Mouse (Mus musculus) CH12.LX (cell line): ENCODE results near the gene Col23a1. TPM values are rescaled to one million over a fixed set of nuclear protein-coding genes. Genes with fewer than 3 reads are reported as not detected.

Source experiments
- DNase-seq: peaks from one replicate; pipeline ENCODE4 v3.0.0-alpha.2; 2013; ENCODE audit errors: extremely low read depth
- H3K27ac ChIP-seq: 2 replicates; pipeline ENCODE4 v1.5.1; 2012; ENCODE audit warnings: low read depth, mild to moderate bottlenecking, control low read depth, moderate library complexity; ENCODE audit not compliant: insufficient read depth
- H3K27me3 ChIP-seq: replicated peaks from 2 replicates; pipeline ENCODE3; 2012; ENCODE audit warnings: inconsistent platforms
- H3K36me3 ChIP-seq, 2 experiments: replicated peaks in 1 of 2; 2 replicates each; pipeline versions ENCODE3 to v1.6.1; 2012; ENCODE audit warnings: inconsistent platforms in 1 of 2, low read length in 1 of 2, mild to moderate bottlenecking in 1 of 2, mixed read lengths in 1 of 2, moderate library complexity in 1 of 2; ENCODE audit not compliant: control insufficient read depth in 1 of 2, insufficient read depth in 1 of 2
- H3K4me1 ChIP-seq, 2 experiments: 2 replicates each; pipeline ENCODE4 v1.6.1; 2012; ENCODE audit warnings: inconsistent platforms in 1 of 2, moderate library complexity in 1 of 2; ENCODE audit not compliant: insufficient read depth in 2 of 2, control insufficient read depth in 1 of 2
- H3K4me2 ChIP-seq: 2 replicates; pipeline ENCODE4 v1.6.1; 2012; ENCODE audit warnings: low read depth, mild to moderate bottlenecking, control low read depth; ENCODE audit not compliant: poor library complexity, insufficient read depth, severe bottlenecking
- H3K4me3 ChIP-seq, 3 experiments: fragments of 150-350 bp in 1 of 3; sonication (generic) in 1 of 3; replicated peaks in 1 of 3; 2 replicates each; pipeline versions ENCODE3 to v1.5.1; 2011 to 2012; ENCODE audit warnings: low read depth in 2 of 3, low read length in 2 of 3, mild to moderate bottlenecking in 2 of 3, moderate library complexity in 2 of 3, control low read depth in 1 of 3, improper control_type of control experiment in 1 of 3, inconsistent platforms in 1 of 3, mixed read lengths in 1 of 3; ENCODE audit not compliant: poor library complexity in 1 of 3
- H3K79me2 ChIP-seq: replicated peaks from 2 replicates; pipeline ENCODE4 v1.6.1; 2012; ENCODE audit warnings: mild to moderate bottlenecking, moderate library complexity; ENCODE audit not compliant: control insufficient read depth, poor library complexity, insufficient read depth, severe bottlenecking; ENCODE audit errors: extremely low read depth
- H3K9ac ChIP-seq: 2 replicates; pipeline ENCODE4 v1.6.1; 2012; ENCODE audit warnings: low read depth, mild to moderate bottlenecking, control low read depth, moderate library complexity; ENCODE audit not compliant: insufficient read depth
- H3K9me3 ChIP-seq: replicated peaks from 2 replicates; pipeline ENCODE3; 2012; ENCODE audit warnings: low read length, inconsistent platforms, mixed read lengths
- BHLHE40 ChIP-seq: IDR thresholded peaks from 2 replicates; pipeline ENCODE4 v1.6.1; 2011; ENCODE audit warnings: mild to moderate bottlenecking, low read depth, low read length, improper control_type of control experiment
- CHD2 ChIP-seq: IDR thresholded peaks from 2 replicates; pipeline ENCODE4 v1.6.1; 2011; ENCODE audit warnings: low read length, improper control_type of control experiment
- CTCF ChIP-seq, 2 experiments: IDR thresholded peaks in 1 of 2; conservative IDR thresholded peaks in 1 of 2; 2 replicates each; pipeline ENCODE4 v1.5.1; 2011 to 2012; ENCODE audit warnings: low read depth in 2 of 2, low read length in 2 of 2, improper control_type of control experiment in 1 of 2, inconsistent platforms in 1 of 2, mild to moderate bottlenecking in 1 of 2, moderate library complexity in 1 of 2
- ELF1 ChIP-seq: IDR thresholded peaks from 2 replicates; pipeline ENCODE4 v1.6.1; 2014; ENCODE audit warnings: low read depth, mild to moderate bottlenecking, inconsistent platforms, low read length, improper control_type of control experiment
- HCFC1 ChIP-seq: IDR thresholded peaks from 2 replicates; pipeline ENCODE4 v1.6.1; 2012; ENCODE audit warnings: low read depth, mild to moderate bottlenecking, inconsistent platforms, low read length, improper control_type of control experiment
- JUND ChIP-seq: conservative IDR thresholded peaks from 2 replicates; pipeline ENCODE4 v1.6.1; 2011; ENCODE audit warnings: low read depth, low read length, improper control_type of control experiment
- KAT2A ChIP-seq: IDR thresholded peaks from 2 replicates; pipeline ENCODE4 v1.6.1; 2012; ENCODE audit warnings: low read length, improper control_type of control experiment, inconsistent platforms; ENCODE audit not compliant: insufficient replicate concordance
- MAX ChIP-seq: IDR thresholded peaks from 2 replicates; pipeline ENCODE4 v1.6.1; 2011; ENCODE audit warnings: low read length, improper control_type of control experiment
- MXI1 ChIP-seq: IDR thresholded peaks from 2 replicates; pipeline ENCODE4 v1.6.1; 2011; ENCODE audit warnings: mild to moderate bottlenecking, low read depth, low read length, improper control_type of control experiment
- MYC ChIP-seq: IDR thresholded peaks from 2 replicates; pipeline ENCODE4 v1.6.1; 2011; ENCODE audit warnings: low read depth, mild to moderate bottlenecking, improper control_type of control experiment, low read length
- PAX5 ChIP-seq: IDR thresholded peaks from 2 replicates; pipeline ENCODE4 v1.6.1; 2012; ENCODE audit warnings: low read length, inconsistent platforms, mixed read lengths
- POLR2AphosphoS2 ChIP-seq: IDR thresholded peaks from 2 replicates; pipeline ENCODE4 v1.6.1; 2011; ENCODE audit warnings: low read depth, low read length, improper control_type of control experiment
- RAD21 ChIP-seq: IDR thresholded peaks from 2 replicates; pipeline ENCODE4 v1.6.1; 2011; ENCODE audit warnings: low read depth, mild to moderate bottlenecking, low read length, improper control_type of control experiment, moderate library complexity
- SIN3A ChIP-seq: IDR thresholded peaks from 2 replicates; pipeline ENCODE4 v1.6.1; 2012; ENCODE audit warnings: low read length, improper control_type of control experiment, inconsistent platforms
- TCF12 ChIP-seq: IDR thresholded peaks from 2 replicates; pipeline ENCODE4 v1.6.1; 2014; ENCODE audit warnings: low read depth, mild to moderate bottlenecking, inconsistent platforms, low read length, improper control_type of control experiment
- UBTF ChIP-seq: IDR thresholded peaks from 2 replicates; pipeline ENCODE4 v1.6.1; 2012; ENCODE audit warnings: low read depth, mild to moderate bottlenecking, inconsistent platforms, low read length, improper control_type of control experiment, moderate library complexity
- ZKSCAN1 ChIP-seq: IDR thresholded peaks from 2 replicates; pipeline ENCODE4 v1.6.1; 2012; ENCODE audit warnings: low read depth, inconsistent platforms, low read length, improper control_type of control experiment, borderline replicate concordance
- ZMIZ1 ChIP-seq: IDR thresholded peaks from 2 replicates; pipeline ENCODE4 v1.6.1; 2012; ENCODE audit warnings: low read depth, mild to moderate bottlenecking, inconsistent platforms, low read length, improper control_type of control experiment
- ZNF384 ChIP-seq: IDR thresholded peaks from 2 replicates; pipeline ENCODE4 v1.6.1; 2012; ENCODE audit warnings: low read depth, low read length, improper control_type of control experiment, inconsistent platforms
- dilution Hi-C: fragments of 300-500 bp; cut with MboI; formaldehyde crosslinking; loops from 2 replicates; pipeline ENCODE4 v1.14.3; 2020; ENCODE audit warnings: low sequenced_read_pairs; ENCODE audit not compliant: extremely low pct_unique_long_range_greater_than_20kb, extremely low pct_ligation_motif_present
- in situ Hi-C: fragments of 300-500 bp; cut with MboI; formaldehyde crosslinking; loops from 3 replicates; pipeline ENCODE4 v1.14.3; 2019; ENCODE audit warnings: low sequenced_read_pairs, low pct_ligation_motif_present, low pct_unique_long_range_greater_than_20kb, mixed read lengths
- polyA plus RNA-seq: library from polyadenylated mRNA; unstranded; fragments of >175 nt; gene quantifications from 2 replicates; pipeline ENCODE4 v1.2.1, GENCODE M21; 2012; ENCODE audit warnings: low read depth; ENCODE audit not compliant: insufficient read length
- total RNA-seq, 2 experiments: library from RNA; depleted of rRNA; stranded (reverse); fragments of 300-350 nt in 1 of 2; fragments of >200 nt in 1 of 2; gene quantifications; 2 replicates each; pipeline ENCODE4 v1.2.3; 2012 to 2014

The Col23a1 gene
- total and polyA plus RNA-seq, 3 experiments: 0.04 to 0.20 (median 0.08) TPM

DNA sequence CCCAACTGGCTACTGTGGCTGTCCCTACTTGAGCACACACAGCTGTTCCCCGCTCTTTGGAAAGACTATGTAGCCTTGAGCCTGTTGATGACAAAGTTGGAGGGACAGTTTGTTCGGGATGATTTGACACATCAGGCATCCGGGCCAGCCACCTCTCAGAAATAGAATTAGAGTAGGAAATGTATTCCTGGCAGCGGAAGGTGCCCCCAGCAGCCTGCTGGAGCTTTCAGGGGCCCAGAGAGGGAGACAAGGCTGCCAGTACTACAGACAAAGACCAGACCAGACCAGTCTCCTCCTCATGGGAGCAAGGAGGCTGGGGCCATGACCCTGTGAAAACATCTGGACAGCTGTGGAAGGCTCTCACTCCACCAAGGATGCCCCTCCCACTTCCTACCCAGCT, 53.6 kb downstream of the Col23a1 start:
- dilution Hi-C loops: no loop called here
- DNase-seq: no peak
- TF ChIP-seq ZNF384 (no peak), MAX (no peak), ELF1 (no peak), KAT2A (no peak), MYC (no peak), ZKSCAN1 (no peak), UBTF (no peak), ZMIZ1 (no peak), PAX5 (no peak), RAD21 (no peak), TCF12 (no peak), HCFC1 (no peak), CHD2 (no peak), BHLHE40 (no peak)
- Histone ChIP-seq H3K27ac (no peak overlapping the region), H3K9me3 (no peaks in the 10 kb centered on the region), H3K9ac (no peak overlapping the region), H3K4me2 (no peak overlapping the region), H3K27me3 (peaks cover 86% of the 10 kb centered on the region), H3K79me2 (no peaks in the 10 kb centered on the region), H3K36me3 (no peaks in the 10 kb centered on the region), H3K4me3 (no peak overlapping the region), H3K4me1 (no peaks in the 10 kb centered on the region)
- in situ Hi-C loops: no loop called here

DNA sequence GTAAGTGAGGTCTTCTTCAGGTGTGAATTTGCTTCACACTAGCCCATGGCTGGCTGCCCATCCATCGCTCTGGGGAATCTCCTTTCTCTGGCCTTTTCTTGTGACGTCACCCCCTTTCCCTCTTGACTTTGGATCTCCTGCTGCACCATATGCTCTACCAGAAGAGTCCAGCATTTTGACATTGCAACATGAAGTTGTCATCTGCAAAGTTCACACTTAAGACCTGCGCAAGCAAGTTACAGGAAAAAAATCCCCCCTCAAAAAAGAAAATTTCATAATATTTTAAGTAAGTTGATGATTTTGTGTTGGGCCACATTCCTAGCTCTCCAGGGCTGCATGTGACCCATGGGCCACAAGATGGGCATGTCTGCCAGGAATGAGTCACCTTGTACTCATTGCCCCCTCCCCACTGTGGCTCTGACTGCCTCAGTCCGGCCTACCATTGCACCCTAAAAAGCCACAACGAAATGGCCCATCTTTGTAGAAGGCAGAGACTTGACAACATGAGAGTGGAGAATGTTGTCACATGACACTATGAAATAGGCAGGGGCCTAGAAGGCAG, 54.1 kb downstream of the Col23a1 start:
- in situ Hi-C loops: no loop called here

More for the DNA sequence above, 54.1 kb downstream of the Col23a1 start:
- Histone ChIP-seq H3K79me2 (no peaks in the 10 kb centered on the region), H3K4me3 (no peak overlapping the region), H3K9ac (no peak overlapping the region), H3K27me3 (peaks cover 83% of the 10 kb centered on the region), H3K4me2 (no peak overlapping the region), H3K9me3 (no peaks in the 10 kb centered on the region), H3K27ac (no peak overlapping the region), H3K36me3 (no peaks in the 10 kb centered on the region), H3K4me1 (peaks cover 0 to 2% of the 10 kb centered on the region in 2 experiments; a peak in 1 of 4 replicates)
- DNase-seq: no peak
- dilution Hi-C loops: no loop called here
- no peak for TF ChIP-seq MXI1
- no peak for TF ChIP-seq POLR2AphosphoS2
- TF ChIP-seq JUND: no peak
- TF ChIP-seq UBTF: no peak
- no peak for TF ChIP-seq SIN3A
- TF ChIP-seq ZKSCAN1: no peak
- TF ChIP-seq CTCF (conservative IDR thresholded peaks at IDR 0.05 in 1 of 2, IDR thresholded peaks at IDR 0.05 in 1 of 2; ENCODE audit: low read depth in 2 of 2, low read length in 2 of 2): no peak
- TF ChIP-seq HCFC1: no peak
